Mouse (Mus musculus): Measurements from ENCODE around the gene Gm16253.

GRCm38 (mm10) chr3:96545565-96545964, 31.2 kb upstream of the Gm16253 start:
- no peak for TF ChIP-seq CTCF (IDR thresholded peaks at IDR 0.05; ENCODE audit: low read depth, low read length)
- no peak for TF ChIP-seq POLR2A (IDR thresholded peaks at IDR 0.05; ENCODE audit: borderline replicate concordance, low read depth, low read length)

Measured in bone marrow macrophage, adult 2 months (primary cell).